Mouse (Mus musculus): ENCODE measurements at regions not wholly inside any gene's neighbourhood (a gene's known extent, or its start where the extent isn't known, plus 50 kb on each side); places are given as distances from the start of the nearest gene placed in this dataset.
A peak's percentile ranks its signal among the peaks of the same experiment; 100 is the strongest.

DNA sequence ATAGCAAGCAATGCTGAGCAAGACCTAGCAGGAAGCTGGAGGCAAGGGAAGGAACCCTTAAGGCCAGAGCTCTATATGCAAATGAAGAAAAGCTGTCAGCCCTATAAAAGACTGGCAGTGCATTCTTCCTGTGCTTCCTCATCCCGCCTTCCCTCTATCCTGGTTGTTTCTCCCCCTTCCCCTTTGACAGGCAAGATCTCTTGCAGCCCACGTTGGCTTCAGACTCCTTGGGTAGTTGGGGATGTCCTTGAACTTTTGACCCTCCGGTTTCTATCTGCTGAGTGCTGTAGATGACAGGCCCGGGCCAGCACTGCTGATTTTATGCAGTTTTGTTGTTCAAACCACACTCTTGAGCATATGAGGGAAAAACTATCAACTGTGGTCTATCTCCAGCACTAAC is 68.1 kb downstream of the Phlda1 start:
- H3K27ac ChIP-seq (ENCODE audit: control insufficient read depth, low read depth, low read length) = no peak overlapping the region
- TF ChIP-seq ELF1 (IDR thresholded peaks at IDR 0.05; ENCODE audit: low read depth, low read length) = no peak
- no peak for TF ChIP-seq CTCF (IDR thresholded peaks at IDR 0.05 in 2 of 3, conservative IDR thresholded peaks at IDR 0.05 in 1 of 3; ENCODE audit: control insufficient read depth in 1 of 3, insufficient read depth in 1 of 3, low read depth in 2 of 3, low read length in 3 of 3, poor library complexity in 1 of 3, severe bottlenecking in 1 of 3)
- TF ChIP-seq UBTF (IDR thresholded peaks at IDR 0.05; ENCODE audit: borderline replicate concordance, insufficient read depth, low read depth, low read length) = no peak
- no peak for TF ChIP-seq EP300 (IDR thresholded peaks at IDR 0.05; ENCODE audit: low read depth in 1 of 2, low read length in 2 of 2)
- TF ChIP-seq POLR2AphosphoS5 (IDR thresholded peaks at IDR 0.05; ENCODE audit: borderline replicate concordance, low read depth, low read length) = no peak
- TF ChIP-seq TBP (IDR thresholded peaks at IDR 0.05; ENCODE audit: low read depth, low read length) = no peak
- TF ChIP-seq RAD21 (IDR thresholded peaks at IDR 0.05; ENCODE audit: low read depth, low read length) = no peak
- TF ChIP-seq HCFC1 (IDR thresholded peaks at IDR 0.05; ENCODE audit: low read depth, low read length) = no peak
- TF ChIP-seq USF2 (IDR thresholded peaks at IDR 0.05; ENCODE audit: borderline replicate concordance in 1 of 2, insufficient read depth in 1 of 2, low read depth in 1 of 2, low read length in 2 of 2) = no peak
- no peak for TF ChIP-seq TCF12 (IDR thresholded peaks at IDR 0.05; ENCODE audit: low read depth, low read length)
- H3K27me3 ChIP-seq (ENCODE audit: control insufficient read depth in 1 of 2, insufficient read depth in 2 of 2, low read length in 2 of 2) = no peaks in the 10 kb centered on the region
- H3K9ac ChIP-seq (ENCODE audit: control insufficient read depth, low read depth, low read length, poor library complexity, severe bottlenecking) = no peak overlapping the region
- H3K79me2 ChIP-seq (ENCODE audit: control insufficient read depth, insufficient read depth, low read length, poor library complexity) = no peaks in the 10 kb centered on the region
- peaks cover 2 to 31% of the 10 kb centered on the region in 2 experiments for H3K4me1 ChIP-seq (ENCODE audit: control insufficient read depth in 1 of 2, insufficient read depth in 2 of 2, low read length in 2 of 2)
- H3K9me3 ChIP-seq (replicated peaks; ENCODE audit: insufficient read depth, low read length) = no peaks in the 10 kb centered on the region
- DNase-seq (ENCODE audit: low read depth, low spot score) = no peak
- H3K4me3 ChIP-seq (ENCODE audit: control insufficient read depth in 1 of 2, insufficient read depth in 1 of 2, low read depth in 2 of 2, low read length in 2 of 2) = no peak overlapping the region
- peaks cover 0 to 25% of the 10 kb centered on the region in 2 experiments; a peak in 2 of 4 replicates for H3K36me3 ChIP-seq (ENCODE audit: control insufficient read depth in 1 of 2, insufficient read depth in 2 of 2, low read length in 2 of 2)

DNA sequence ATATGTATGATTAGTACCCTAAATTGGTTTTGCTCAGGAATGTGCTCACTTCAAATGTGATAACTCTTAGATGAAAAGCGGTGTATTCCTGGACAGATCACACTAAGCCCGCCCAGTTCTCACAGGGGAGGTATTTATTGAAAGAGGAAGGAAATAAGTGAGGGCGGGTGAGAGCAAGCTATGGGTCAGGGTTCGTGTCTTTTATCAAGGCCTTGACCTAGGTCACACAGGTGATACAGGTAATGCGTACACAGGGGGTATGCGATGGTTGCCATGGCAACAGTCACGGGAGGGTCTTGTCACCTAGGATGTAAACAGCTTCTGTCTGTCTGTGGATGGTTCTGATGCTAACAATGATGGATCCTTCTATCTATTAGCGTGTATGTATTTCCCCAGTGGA is 68.7 kb downstream of the Phlda1 start:
- no peak overlapping the region for H3K9ac ChIP-seq (ENCODE audit: control insufficient read depth, low read depth, low read length, poor library complexity, severe bottlenecking)
- TF ChIP-seq RCOR1 (IDR thresholded peaks at IDR 0.05; ENCODE audit: low read depth, low read length) (no peak), EP300 (IDR thresholded peaks at IDR 0.05; ENCODE audit: low read depth in 1 of 2, low read length in 2 of 2) (peak in 1 of 2 experiments; percentile 29; a peak in 2 of 4 replicates), MAX (IDR thresholded peaks at IDR 0.05; ENCODE audit: low read length) (0 out of 2 replicates have a peak, but pooled peaks have one; percentile 14)

DNA sequence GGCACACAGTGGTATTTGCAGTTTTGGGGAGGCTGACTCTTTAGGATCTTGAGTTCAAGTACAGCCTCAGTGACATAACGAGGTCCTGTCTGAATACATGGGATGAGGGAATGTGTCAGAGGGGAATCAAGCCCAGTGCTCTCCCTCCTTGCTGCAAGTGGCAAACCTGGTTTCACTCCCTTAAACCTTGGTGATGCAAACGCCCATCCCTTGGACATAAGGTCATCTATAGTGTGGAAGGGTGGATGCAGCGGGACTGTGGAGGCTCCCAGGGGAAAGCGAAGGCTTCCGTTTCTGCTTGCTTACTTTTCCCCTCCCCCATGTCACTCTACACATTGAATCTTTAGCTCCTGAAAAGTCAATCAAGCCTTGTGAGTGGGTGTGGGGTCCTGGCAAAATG is 69.2 kb downstream of the Phlda1 start:
- Histone ChIP-seq H3K9me3 (replicated peaks; ENCODE audit: insufficient read depth, low read length) (no peaks in the 10 kb centered on the region), H3K27ac (ENCODE audit: control insufficient read depth, low read depth, low read length) (peak overlapping the region; percentile 70; the same call in 1 of the 2 replicates), H3K4me1 (ENCODE audit: control insufficient read depth in 1 of 2, insufficient read depth in 2 of 2, low read length in 2 of 2) (peaks cover 7 to 41% of the 10 kb centered on the region in 2 experiments), H3K4me3 (ENCODE audit: control insufficient read depth in 1 of 2, insufficient read depth in 1 of 2, low read depth in 2 of 2, low read length in 2 of 2) (no peak overlapping the region), H3K9ac (ENCODE audit: control insufficient read depth, low read depth, low read length, poor library complexity, severe bottlenecking) (no peak overlapping the region; the same call in 1 of the 2 replicates), H3K27me3 (ENCODE audit: control insufficient read depth in 1 of 2, insufficient read depth in 2 of 2, low read length in 2 of 2) (no peaks in the 10 kb centered on the region), H3K79me2 (ENCODE audit: control insufficient read depth, insufficient read depth, low read length, poor library complexity) (no peaks in the 10 kb centered on the region), H3K36me3 (ENCODE audit: control insufficient read depth in 1 of 2, insufficient read depth in 2 of 2, low read length in 2 of 2) (peaks cover 0 to 36% of the 10 kb centered on the region in 2 experiments; a peak in 2 of 4 replicates)
- no peak for DNase-seq (ENCODE audit: low read depth, low spot score)
- no peak for TF ChIP-seq TBP (IDR thresholded peaks at IDR 0.05; ENCODE audit: low read depth, low read length)
- no peak for TF ChIP-seq ZNF384 (IDR thresholded peaks at IDR 0.05; ENCODE audit: low read depth, low read length)
- TF ChIP-seq CTCF (IDR thresholded peaks at IDR 0.05 in 2 of 3, conservative IDR thresholded peaks at IDR 0.05 in 1 of 3; ENCODE audit: control insufficient read depth in 1 of 3, insufficient read depth in 1 of 3, low read depth in 2 of 3, low read length in 3 of 3, poor library complexity in 1 of 3, severe bottlenecking in 1 of 3) = no peak
- no peak for TF ChIP-seq CHD1 (IDR thresholded peaks at IDR 0.05; ENCODE audit: low read depth, low read length)
- TF ChIP-seq JUND (IDR thresholded peaks at IDR 0.05; ENCODE audit: low read depth, low read length) = no peak

More for the DNA sequence above, 68.7 kb downstream of the Phlda1 start:
- H3K27ac ChIP-seq (ENCODE audit: control insufficient read depth, low read depth, low read length) = no peak overlapping the region
- peaks cover 0 to 31% of the 10 kb centered on the region in 2 experiments; a peak in 2 of 4 replicates for H3K36me3 ChIP-seq (ENCODE audit: control insufficient read depth in 1 of 2, insufficient read depth in 2 of 2, low read length in 2 of 2)
- no peaks in the 10 kb centered on the region for H3K27me3 ChIP-seq (ENCODE audit: control insufficient read depth in 1 of 2, insufficient read depth in 2 of 2, low read length in 2 of 2)
- peaks cover 4 to 37% of the 10 kb centered on the region in 2 experiments for H3K4me1 ChIP-seq (ENCODE audit: control insufficient read depth in 1 of 2, insufficient read depth in 2 of 2, low read length in 2 of 2)
- H3K79me2 ChIP-seq (ENCODE audit: control insufficient read depth, insufficient read depth, low read length, poor library complexity) = no peaks in the 10 kb centered on the region
- peak; percentile 47 for DNase-seq (ENCODE audit: low read depth, low spot score)
- no peak overlapping the region for H3K4me3 ChIP-seq (ENCODE audit: control insufficient read depth in 1 of 2, insufficient read depth in 1 of 2, low read depth in 2 of 2, low read length in 2 of 2)
- no peaks in the 10 kb centered on the region for H3K9me3 ChIP-seq (replicated peaks; ENCODE audit: insufficient read depth, low read length)

Measured in MEL (cell line).